Mouse (Mus musculus) frontal cortex, postnatal 10 days (tissue): ENCODE measurements around the gene Nfrkb.

Source experiments
- DNase-seq, 2 experiments: peaks; one replicate each; pipeline ENCODE4 v3.0.0; 2022; ENCODE audit warnings: low spot score in 2 of 2, mixed read lengths in 1 of 2

Nfrkb gene

DNA sequence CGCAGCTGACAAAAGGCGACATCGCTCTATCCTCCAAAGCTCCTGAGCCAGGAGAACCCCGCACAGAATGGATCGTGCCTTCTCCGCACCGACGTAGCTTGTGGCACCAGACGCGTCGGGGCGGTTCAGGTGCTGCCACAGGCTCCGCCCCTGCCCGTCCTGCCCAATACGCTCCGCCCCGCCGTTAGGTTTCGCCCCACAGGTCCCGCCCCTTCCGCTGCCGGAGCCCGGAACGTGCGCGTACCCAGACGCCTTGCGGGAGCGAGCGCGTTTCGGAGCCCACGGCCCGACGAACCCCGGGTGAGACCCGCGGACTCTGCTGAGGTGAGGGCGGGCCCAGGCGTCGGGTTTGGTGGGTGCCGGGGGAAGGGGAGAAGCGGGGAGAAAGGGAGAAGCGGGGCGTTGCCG, at the start of gene Nfrkb:
Gene Nfrkb (plus strand): TSS at position 246 of the 408 bp plus-strand sequence.
- peak; percentile 88 to 94 for DNase-seq

GRCm38 (mm10) chr9:31344289-31344831, 41.6 kb upstream of the Nfrkb start:
- DNase-seq = no peak

- DNase-seq = no peak
These were observed 39.4 kb upstream of the Nfrkb start for GRCm38 (mm10) chr9:31346575-31347080.

- no peak for DNase-seq
These were observed 37.5 kb upstream of the Nfrkb start for GRCm38 (mm10) chr9:31348458-31348857.

DNA sequence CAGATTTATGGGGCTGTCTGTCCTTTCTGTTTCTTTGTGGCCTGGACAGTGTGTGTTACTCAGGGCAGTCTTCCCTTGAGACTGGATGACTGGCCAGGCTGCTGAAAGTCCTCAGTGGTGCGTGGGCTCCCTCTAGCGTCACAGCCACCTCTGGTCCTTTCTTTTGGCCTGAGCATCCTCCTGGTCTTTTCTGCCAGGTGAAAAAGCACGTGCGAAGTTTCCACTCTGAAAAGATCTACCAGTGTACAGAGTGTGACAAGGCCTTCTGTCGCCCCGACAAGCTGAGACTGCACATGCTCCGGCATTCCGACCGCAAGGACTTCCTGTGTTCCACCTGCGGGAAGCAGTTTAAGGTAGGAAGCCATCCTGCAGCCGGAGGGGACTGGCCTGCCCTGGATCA, 37.1 kb upstream of the Nfrkb start:
- peak in 1 of 2 experiments; percentile 61 for DNase-seq

DNA sequence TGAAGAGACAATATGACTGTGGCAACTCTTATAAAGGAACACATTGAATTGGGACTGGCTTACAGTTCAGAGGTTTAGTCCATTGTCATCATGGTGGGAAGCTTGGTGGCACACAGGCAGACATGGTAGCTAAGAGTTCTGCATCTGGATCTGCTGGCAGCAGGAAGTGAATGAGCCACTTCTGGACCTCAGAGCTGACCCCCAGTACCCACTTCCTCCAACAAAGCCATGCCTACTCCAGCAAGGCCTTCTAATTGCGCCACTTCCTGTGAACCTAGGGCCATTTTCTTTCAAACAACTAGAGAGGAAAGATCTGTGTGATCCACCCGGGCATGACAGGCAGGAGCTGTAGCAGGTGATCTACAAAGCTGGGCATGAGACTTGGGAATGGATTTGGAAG, 33.3 kb upstream of the Nfrkb start:
- no peak for DNase-seq

DNA sequence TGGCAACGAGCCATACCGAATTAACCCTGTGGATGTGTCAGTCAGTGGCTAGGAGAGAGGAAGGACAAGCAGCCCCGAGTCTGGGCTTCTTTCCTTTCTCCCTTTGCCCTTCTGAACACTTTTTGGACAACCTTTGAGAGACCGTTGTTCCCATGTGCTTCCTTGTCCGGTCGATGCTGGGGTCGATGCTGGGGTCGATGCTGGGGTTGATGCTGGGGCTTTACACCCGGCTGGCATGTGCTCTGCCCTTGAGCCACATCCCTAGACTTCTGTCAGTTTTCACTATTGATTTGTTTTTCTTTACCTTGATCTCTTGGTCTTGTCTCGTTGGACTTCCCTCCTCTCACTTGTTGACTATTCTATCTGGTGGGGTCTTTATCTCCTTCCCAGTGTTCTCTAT, 32.5 kb upstream of the Nfrkb start:
- no peak for DNase-seq

DNA sequence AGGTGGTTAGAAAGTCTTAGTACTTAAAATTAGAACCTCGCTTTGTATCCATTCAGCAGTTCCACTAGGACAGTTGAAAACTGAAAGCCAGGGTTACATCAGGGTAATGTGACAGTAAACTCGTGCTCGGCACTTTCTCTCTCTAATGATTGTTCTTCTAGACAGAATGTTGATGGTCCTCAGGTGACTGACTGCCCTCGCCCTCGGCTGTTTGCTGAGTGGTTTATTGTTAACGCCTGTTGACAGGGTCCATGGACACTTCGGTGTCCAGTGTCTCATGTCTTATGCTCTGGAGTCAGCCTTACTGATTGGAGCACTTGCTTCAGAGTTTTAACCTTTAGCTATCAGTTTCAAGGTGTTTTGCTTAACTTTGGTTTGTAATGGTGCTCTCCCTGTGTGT, 31.9 kb upstream of the Nfrkb start:
- DNase-seq = no peak

DNA sequence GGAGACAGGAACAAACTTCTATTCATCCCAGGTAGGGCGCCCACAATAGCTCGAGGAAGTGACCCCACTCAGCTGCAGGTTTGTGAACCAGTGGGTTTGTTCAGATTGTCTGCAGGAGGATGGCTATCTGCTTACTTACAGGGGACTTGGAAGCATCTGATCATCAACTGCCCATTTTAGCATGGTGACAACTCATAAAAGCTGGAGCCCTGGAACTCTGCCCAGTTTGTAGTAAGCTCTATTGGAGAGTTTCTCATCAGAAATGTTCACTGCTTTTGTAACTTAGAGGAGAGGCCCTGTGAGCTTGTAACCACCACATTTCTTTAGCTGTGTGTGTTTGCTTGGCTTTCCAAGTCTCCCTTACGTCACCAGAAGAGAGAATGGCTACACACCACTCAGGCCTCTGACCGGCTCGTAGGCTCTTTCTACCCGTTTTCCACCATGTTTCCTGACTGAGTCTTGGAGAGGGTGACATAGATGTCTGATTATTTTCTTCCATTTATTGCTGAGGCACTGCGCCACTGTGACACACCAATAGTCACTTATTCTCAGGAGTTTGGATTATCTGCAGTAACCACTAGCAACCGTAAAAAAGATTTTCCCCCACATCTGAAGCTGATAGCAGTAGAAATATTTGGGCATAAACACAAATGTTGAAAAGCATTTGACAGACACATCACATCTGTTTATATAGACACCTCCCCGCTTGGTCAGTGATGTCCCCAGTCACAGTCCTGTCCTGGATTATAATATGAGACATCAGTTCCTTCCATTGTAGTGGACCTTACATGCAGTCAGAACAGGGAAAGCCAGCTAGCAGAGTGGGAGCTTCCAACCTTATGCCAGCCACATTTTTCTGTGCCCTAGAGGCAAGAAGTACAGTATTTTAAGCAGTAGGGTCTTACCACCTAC, 22.0 kb upstream of the Nfrkb start:
- no peak for DNase-seq

- DNase-seq = no peak
These were observed 20.9 kb upstream of the Nfrkb start for GRCm38 (mm10) chr9:31365086-31365485.

- no peak for DNase-seq
These were observed 14.3 kb upstream of the Nfrkb start for GRCm38 (mm10) chr9:31371740-31372139.

- DNase-seq = no peak
These were observed 9.3 kb upstream of the Nfrkb start for GRCm38 (mm10) chr9:31376661-31377060.

GRCm38 (mm10) chr9:31384786-31385499, 1.0 kb upstream of the Nfrkb start:
- DNase-seq = no peak

DNA sequence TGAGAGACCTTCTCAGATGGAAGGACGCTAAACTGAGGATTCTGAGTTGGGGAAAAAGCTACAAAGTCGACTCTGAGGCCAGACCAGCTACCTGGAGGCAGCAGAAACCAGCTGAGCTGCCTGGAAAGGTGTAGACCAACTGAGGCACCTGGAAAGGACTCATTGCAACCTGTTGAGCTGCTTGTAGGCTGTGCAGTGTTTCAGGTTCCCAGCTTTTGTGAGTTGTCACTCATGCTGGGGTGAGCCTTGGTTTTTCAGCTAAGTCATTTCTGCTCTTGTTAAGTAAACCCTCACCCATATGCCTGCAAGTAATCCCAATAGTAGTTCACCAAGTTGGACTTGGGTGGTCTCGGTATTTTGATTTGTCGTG, 507 bp upstream of the Nfrkb start:
- DNase-seq = no peak

GRCm38 (mm10) chr9:31386368-31387180, 582 bp downstream of the Nfrkb start:
- DNase-seq = peak in 1 of 2 experiments; percentile 14

GRCm38 (mm10) chr9:31387206-31387605, 1.2 kb downstream of the Nfrkb start:
- no peak for DNase-seq

DNA sequence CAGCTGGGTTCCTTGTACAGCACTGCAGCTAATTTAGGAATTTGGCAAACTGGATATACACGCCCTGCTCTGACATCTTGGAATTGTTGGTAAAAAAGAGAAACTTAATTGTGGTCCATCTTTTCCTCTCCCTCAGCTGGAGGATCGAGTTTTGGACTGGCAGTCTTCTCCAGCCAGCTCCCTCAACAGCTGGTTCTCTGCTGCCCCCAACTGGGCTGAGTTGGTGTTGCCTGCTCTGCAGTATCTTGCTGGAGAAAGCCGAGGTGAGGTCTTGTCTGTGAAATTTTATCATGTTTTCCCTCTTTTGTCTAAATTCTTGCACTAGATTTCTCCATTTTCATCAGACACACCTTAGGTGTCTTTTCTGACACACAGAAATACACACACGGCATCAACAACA, 14.4 kb downstream of the Nfrkb start:
- peak in 1 of 2 experiments; percentile 60 for DNase-seq

- DNase-seq = no peak
These were observed 18.3 kb downstream of the Nfrkb start for GRCm38 (mm10) chr9:31404311-31404710.

DNA sequence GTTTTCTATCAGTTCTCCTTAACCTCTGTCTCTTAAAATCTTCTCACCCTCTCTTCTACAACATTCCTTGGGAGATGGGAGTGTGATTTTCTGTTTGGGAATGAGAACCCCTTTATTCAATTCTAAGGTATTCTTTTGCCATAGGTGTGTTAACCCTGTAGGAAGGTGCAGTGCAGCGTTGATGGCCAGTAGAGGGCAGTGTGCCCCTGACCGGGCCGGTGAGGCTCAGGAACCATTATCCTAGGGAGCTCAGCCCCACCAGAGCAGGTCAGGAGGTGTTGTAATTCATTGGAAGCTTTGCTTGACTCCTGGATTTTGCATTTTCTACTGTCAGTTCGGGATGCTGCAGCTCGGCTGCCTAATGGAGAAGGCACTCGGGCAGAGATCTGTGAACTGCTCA, 19.2 kb downstream of the Nfrkb start:
- no peak for DNase-seq

DNA sequence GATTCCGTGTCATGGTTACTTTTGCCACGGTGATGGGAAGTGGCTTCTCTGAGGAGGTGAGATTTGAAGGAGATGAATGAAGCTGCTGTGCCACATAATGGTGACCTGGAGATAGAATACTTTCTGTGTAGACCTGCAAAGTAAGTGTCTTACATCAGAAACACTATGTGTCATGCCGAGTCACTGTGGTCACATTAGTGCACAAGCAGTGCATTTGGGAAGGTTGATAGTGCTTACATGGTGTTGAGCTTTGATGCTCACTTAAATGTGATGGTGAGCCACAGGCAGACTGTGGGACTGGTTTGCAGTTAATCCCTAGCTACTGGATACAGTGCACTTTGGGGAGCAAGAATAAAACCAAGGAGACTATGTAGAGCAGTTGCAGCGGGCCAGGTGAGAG, 26.2 kb downstream of the Nfrkb start:
- DNase-seq = no peak

- DNase-seq = no peak
These were observed 32.8 kb downstream of the Nfrkb start for GRCm38 (mm10) chr9:31418821-31419220.

GRCm38 (mm10) chr9:31422143-31422542, 36.2 kb downstream of the Nfrkb start:
- DNase-seq = no peak
